Mouse (Mus musculus) lung, postnatal 25 days (tissue): ENCODE results near the gene Ascl5.

Experiments
- DNase-seq: peaks from one replicate; pipeline ENCODE4 v3.0.0; 2022; ENCODE audit warnings: low spot score

Ascl5 gene

GRCm38 (mm10) chr1:136051465-136051864 is 861 bp downstream of the Ascl5 start:
- peak; percentile 81 for DNase-seq

GRCm38 (mm10) chr1:136052547-136052946 is 1.9 kb downstream of the Ascl5 start, which contains the start of gene Cacna1s:
TSS of gene Cacna1s (plus strand) at chr1:136052750.
- no peak for DNase-seq

DNA sequence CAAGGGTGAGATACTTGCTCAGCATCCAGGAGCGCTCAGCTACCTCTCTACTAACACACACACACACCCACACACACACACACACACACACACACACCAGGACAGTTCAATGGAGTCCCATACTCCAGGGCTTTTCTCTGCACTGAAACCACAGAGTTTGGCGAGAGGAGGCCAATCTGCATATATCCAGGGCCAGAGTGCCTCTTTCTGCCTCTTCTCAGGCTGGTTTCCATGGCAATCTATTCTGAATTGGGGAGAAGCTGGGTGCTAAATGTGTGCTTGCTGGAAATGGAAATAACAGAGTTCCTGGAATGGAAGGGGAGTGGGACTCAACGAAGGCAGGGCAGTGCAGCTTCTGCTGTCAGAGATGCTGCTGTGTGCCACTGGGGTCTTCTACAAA is 5.2 kb downstream of the Ascl5 start:
- no peak for DNase-seq

GRCm38 (mm10) chr1:136058594-136058993 is 8.0 kb downstream of the Ascl5 start:
- DNase-seq: no peak

DNA sequence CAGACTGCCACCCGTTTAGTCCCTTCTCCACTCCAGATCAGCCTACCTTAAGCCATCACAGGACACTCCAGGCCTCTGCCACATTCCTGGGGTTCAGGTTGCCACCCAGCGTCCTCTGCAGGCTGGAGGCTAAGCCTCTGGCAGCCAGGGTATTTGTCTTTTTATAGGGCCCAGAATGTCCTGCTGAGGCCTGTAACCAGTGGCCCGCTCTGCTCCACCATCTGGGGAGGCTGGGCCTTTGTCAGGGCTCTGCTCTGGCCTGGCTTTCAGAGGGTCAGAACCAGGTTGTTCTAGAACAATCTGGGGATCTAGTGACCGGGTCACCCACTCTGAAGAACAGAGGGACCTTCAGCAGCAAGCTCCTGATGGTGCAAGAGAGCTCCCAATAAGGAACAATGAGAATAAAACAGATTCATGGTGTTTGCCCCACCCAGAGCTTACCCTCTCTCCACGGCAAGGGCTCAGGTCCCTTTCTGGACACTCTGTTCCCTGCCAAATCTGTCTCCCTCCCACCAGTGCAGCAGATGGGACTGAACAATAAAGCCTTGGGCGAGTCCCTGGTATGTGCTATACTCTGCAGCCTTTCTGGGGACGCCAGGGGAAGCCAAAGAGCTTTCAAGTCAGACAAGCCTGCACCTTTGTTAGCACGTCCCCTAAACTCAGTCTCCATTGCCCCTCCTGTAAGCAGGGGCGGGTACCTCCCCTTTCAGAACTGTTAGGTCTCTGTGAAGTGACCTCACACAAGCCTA is 10.6 kb downstream of the Ascl5 start:
- peak; percentile 50 for DNase-seq

- DNase-seq: no peak
Measured at GRCm38 (mm10) chr1:136061790-136062141, 11.2 kb downstream of the Ascl5 start.

GRCm38 (mm10) chr1:136063991-136064390 is 13.4 kb downstream of the Ascl5 start:
- no peak for DNase-seq

DNA sequence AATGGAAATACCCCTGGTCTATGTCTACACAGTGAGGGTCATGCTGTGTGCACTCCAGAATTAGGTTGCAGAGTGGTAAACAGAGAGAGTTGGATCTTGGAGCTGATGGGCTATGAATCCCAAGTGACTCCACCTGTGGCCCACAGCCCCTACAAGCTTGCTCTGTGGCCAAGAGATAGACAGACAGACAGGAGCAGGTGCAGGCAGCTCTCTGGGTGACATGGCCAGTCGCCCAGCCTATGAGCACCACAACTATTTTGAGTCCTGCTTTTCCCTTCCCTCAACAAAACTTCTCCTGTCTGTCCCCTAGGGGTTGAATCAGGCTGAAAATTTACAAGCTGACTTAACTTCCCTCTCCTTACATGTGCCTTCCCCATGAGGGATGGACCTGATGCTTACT is 16.0 kb downstream of the Ascl5 start:
- DNase-seq: no peak

DNA sequence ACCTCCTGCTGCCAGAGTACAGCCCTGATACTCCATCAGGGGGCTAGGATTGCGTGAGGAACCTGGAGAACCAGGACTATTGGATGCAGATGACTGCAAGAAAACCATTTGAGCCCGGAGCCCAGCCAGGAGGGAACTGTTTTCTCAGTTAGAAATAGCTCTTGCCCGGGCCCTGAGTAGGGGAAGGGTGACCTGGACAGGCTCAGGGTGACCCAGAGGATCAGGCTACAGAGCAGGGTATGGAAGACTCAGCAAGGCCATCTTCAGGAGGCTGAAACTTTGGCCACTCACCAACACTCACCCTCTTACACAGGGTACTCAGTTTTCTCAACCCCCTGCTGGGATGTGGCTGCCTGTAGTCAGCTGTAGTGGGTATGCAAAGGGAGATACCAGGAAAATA is 17.0 kb downstream of the Ascl5 start:
- DNase-seq: no peak

- DNase-seq: peak; percentile 21
Measured at GRCm38 (mm10) chr1:136076086-136076485, 25.5 kb downstream of the Ascl5 start.

- no peak for DNase-seq
Measured at GRCm38 (mm10) chr1:136077656-136078055, 27.1 kb downstream of the Ascl5 start.

- DNase-seq: no peak
Measured at GRCm38 (mm10) chr1:136081161-136081560, 30.6 kb downstream of the Ascl5 start.

GRCm38 (mm10) chr1:136085988-136086685 is 35.5 kb downstream of the Ascl5 start:
- DNase-seq: peak; percentile 1

DNA sequence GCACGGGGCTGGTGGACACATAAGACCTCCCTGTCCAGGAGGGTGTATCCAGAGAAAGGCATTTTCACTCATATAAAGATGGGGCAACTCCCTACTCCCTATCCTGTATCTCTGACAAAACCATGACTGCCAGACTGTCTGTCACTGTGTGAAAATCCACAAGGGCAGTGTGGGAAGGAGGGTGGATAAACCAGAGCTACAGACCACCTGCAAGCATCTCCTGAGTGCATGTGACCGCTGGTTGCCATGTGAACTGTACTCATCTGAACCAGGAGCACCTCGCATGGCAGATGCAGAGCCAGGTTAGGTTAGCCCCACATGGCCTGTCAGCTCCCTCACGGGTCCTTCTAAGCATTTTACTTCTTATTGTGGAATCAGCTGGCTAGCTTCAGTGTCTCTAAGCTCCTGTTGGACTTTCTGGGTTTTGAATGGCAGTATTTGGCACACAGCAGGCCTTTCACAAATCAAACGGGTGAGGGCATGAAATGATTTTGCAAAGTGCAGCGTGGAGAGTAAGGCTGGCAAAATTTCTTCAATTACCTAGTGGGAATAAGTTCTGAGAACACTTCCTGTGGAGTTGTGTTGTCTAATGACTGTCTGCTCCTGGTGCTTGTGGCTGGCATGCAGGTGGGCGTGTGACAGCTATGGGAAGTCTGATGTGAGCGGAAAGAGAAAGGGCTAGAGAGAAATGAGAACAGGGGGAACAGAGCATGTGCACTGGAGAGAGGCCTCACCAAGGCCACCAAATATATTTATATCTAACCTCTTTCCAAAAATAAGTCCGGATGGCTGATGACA is 39.0 kb downstream of the Ascl5 start:
- DNase-seq: no peak

DNA sequence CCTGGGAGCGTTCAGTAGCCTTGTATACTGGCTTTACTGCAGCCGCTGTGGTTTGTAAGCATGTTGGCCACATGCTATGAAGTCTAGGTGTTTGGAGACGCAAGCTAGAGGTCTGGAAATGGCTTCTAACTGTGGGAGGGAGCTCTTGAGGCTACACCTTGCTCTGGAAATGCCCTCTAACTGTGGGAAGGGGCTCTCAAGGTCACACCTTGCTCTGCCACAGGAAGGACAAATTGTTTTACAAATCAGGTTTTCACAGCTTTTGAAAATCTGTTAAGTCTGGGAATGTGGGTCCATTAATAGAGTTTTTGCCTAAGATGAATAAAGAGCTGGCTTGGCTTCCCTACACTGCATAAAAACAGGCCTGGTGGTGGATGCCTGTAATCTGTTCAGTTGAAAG is 43.1 kb downstream of the Ascl5 start:
- no peak for DNase-seq

GRCm38 (mm10) chr1:136094807-136095206 is 44.2 kb downstream of the Ascl5 start:
- no peak for DNase-seq
